Mouse (Mus musculus) heart, postnatal 4 days (tissue): ENCODE data around the gene Wnk4. TPM values are rescaled to one million over a fixed set of nuclear protein-coding genes. Genes with fewer than 3 reads are reported as not detected.

Experiments used
- DNase-seq: peaks from one replicate; pipeline ENCODE4 v3.0.0; 2021
- total RNA-seq, 2 experiments: library from RNA; stranded (reverse); gene quantifications; 2 replicates each; pipeline ENCODE4 v1.2.3; 2021

Wnk4 gene
- total RNA-seq, 2 experiments from 2014 or later, result 4.5 to 7.2 TPM

- peak; percentile 87 for DNase-seq
Observed at GRCm38 (mm10) chr11:101323609-101324008, 63.2 kb downstream of the Wnk4 start.

DNA sequence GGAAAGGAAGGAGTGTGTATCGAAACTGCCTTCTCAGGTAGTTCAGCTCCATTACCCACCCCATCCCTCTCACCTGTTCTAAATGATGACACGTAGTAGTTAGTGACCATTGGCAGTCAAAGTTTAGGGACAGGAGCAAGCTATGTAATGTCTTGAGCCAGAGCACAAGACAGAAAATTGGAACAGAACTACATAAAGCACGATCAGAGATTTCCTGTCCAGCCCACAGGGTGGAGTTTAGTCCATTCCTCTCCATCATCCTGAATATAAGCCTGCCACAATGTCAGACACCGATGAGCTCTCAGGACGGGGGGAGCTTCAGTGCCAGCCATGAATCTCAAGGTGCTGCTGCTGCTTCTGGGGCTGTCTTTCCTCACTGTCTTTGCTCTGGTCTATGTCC is 64.4 kb downstream of the Wnk4 start, which contains the start of gene Aoc2:
TSS of gene Aoc2 (plus strand) at position 301 of the 400 bp plus-strand sequence.
- DNase-seq, result no peak

- DNase-seq, result peak; percentile 15
Observed at GRCm38 (mm10) chr11:101325201-101325600, 64.8 kb downstream of the Wnk4 start.

- DNase-seq, result no peak
Observed at GRCm38 (mm10) chr11:101326147-101326546, 65.8 kb downstream of the Wnk4 start.

Other genes with a start within 250 kb of the Wnk4 start
- 10 to 100 TPM in 1 of 2 experiments, 1 to 10 TPM in 1; 9.0 to 10.1 TPM for gene Naglu, start 190.6 kb upstream of the Wnk4 start, total RNA-seq
- not detected for gene Hsd17b1, start 182.2 kb upstream of the Wnk4 start, total RNA-seq
- 10 to 100 TPM; 15.4 to 16.2 TPM for gene Coasy, start 178.0 kb upstream of the Wnk4 start, total RNA-seq
- gene Mlx, start 173.3 kb upstream of the Wnk4 start, total RNA-seq, result 10 to 100 TPM; 17.5 to 17.7 TPM
- gene Psmc3ip, start 165.1 kb upstream of the Wnk4 start, total RNA-seq, result 10 to 100 TPM; 11.7 to 13.6 TPM
- 10 to 100 TPM; 32.1 to 32.3 TPM for gene Retreg3, start 140.7 kb upstream of the Wnk4 start, total RNA-seq
- gene Tubg1, start 140.6 kb upstream of the Wnk4 start, total RNA-seq, result 10 to 100 TPM; 53.5 to 53.7 TPM
- gene Tubg2, start 104.7 kb upstream of the Wnk4 start, total RNA-seq, result 1 to 10 TPM; 6.6 to 7.0 TPM
- gene Cntnap1, start 90.0 kb upstream of the Wnk4 start, total RNA-seq, result 1 to 10 TPM; 1.5 to 1.6 TPM
- gene Plekhh3, start 89.2 kb upstream of the Wnk4 start, total RNA-seq, result 10 to 100 TPM; 23.1 to 27.3 TPM
- gene Ccr10, start 85.1 kb upstream of the Wnk4 start, total RNA-seq, result not detected
- gene Ezh1, start 34.1 kb upstream of the Wnk4 start, total RNA-seq, result 10 to 100 TPM; 14.7 to 15.0 TPM
- gene Ramp2, start 14.5 kb upstream of the Wnk4 start, total RNA-seq, result 100 to 1,000 TPM; 122 to 134 TPM
- gene Vps25, start 6.9 kb upstream of the Wnk4 start, total RNA-seq, result 10 to 100 TPM; 87.6 to 88.7 TPM
- under 1 TPM; 0.41 to 0.47 TPM for gene Cntd1, start 18.4 kb downstream of the Wnk4 start, total RNA-seq
- 10 to 100 TPM; 86.3 to 90.1 TPM for gene Coa3, start 18.5 kb downstream of the Wnk4 start, total RNA-seq
- 100 to 1,000 TPM; 103 to 106 TPM for gene Becn1, start 41.7 kb downstream of the Wnk4 start, total RNA-seq
- gene Psme3, start 55.6 kb downstream of the Wnk4 start, total RNA-seq, result 100 to 1,000 TPM in 1 of 2 experiments, 10 to 100 TPM in 1; 88.7 to 103 TPM
- 1 to 10 TPM; 2.9 to 3.2 TPM for gene Aoc2, start 64.5 kb downstream of the Wnk4 start, total RNA-seq
- gene Aoc3, start 70.0 kb downstream of the Wnk4 start, total RNA-seq, result 10 to 100 TPM; 29.5 to 31.3 TPM
- gene G6pc, start 107.0 kb downstream of the Wnk4 start, total RNA-seq, result not detected
- 10 to 100 TPM; 25.0 to 27.1 TPM for gene Aarsd1, start 157.0 kb downstream of the Wnk4 start, total RNA-seq
- 1 to 10 TPM; 3.0 to 8.8 TPM for gene Gm27029, start 164.2 kb downstream of the Wnk4 start, total RNA-seq
- gene Rundc1, start 164.5 kb downstream of the Wnk4 start, total RNA-seq, result 10 to 100 TPM in 1 of 2 experiments, 1 to 10 TPM in 1; 9.0 to 12.4 TPM
- 10 to 100 TPM; 50.6 to 52.8 TPM for gene Ptges3l, start 164.8 kb downstream of the Wnk4 start, total RNA-seq
- gene Rpl27, start 181.7 kb downstream of the Wnk4 start, total RNA-seq, result 10 to 100 TPM; 69.0 to 72.5 TPM
- gene Ifi35, start 187.8 kb downstream of the Wnk4 start, total RNA-seq, result 10 to 100 TPM; 12.0 to 13.1 TPM
- 10 to 100 TPM; 11.5 to 11.7 TPM for gene Rnd2, start 204.4 kb downstream of the Wnk4 start, total RNA-seq
- gene Vat1, start 205.7 kb downstream of the Wnk4 start, total RNA-seq, result 10 to 100 TPM; 59.5 to 60.4 TPM